Mouse (Mus musculus): ENCODE results near the gene Gadl1. TPM values are rescaled to one million over a fixed set of nuclear protein-coding genes. Genes with fewer than 3 reads are reported as not detected.

The Gadl1 gene
- total and polyA plus RNA-seq, 3 experiments, result 0.13 TPM; not detected in 2

DNA sequence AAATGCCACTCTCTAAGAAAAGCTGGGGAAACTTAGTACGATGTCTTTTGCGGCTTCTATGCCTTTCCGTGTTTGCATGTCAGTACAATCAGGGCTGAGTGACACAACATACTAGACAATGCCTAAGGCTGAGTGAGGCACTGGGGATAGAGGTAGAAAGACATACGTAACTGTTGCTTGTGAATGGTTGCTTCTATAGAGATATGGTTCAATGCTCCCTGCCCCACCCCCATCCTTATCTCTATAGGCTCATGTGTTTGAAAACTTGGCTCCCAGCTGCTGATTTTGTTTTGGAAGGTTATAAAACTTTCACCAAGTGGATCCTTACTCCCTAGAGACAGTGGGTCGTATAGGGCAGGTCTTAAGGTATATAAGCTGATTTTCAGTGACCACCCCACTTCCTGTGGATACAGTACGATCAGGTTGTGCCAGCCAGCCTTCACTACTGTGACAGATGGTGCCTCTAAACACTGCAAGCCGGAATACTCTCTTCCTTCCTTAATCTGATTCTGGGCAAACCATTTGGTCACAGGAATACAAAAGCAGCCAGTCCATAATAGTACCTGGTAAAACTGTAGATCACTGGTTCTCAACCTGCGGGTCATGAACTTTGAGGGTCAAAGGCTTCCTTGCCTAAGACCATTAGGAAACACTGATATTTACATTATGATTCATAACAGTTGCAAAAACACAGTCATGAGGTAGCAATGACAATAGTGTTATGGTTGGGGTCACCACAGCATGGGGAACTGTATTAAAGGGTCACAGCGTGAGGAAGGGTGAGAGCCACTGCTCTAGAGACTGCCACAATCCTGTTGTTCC lies 202.1 kb downstream of the Gadl1 start:
- Histone ChIP-seq H3K27me3 (replicated peaks) (no peaks in the 10 kb centered on the region), H3K4me2 (ENCODE audit: insufficient read depth, low read depth, poor library complexity, severe bottlenecking) (no peak overlapping the region), H3K9ac (ENCODE audit: insufficient read depth, low read depth) (no peak overlapping the region), H3K27ac (ENCODE audit: insufficient read depth, low read depth) (no peak overlapping the region), H3K9me3 (replicated peaks; ENCODE audit: low read length) (peaks cover 21% of the 10 kb centered on the region), H3K79me2 (replicated peaks; ENCODE audit: control insufficient read depth, extremely low read depth, insufficient read depth, poor library complexity, severe bottlenecking) (peaks cover 18% of the 10 kb centered on the region), H3K4me3 (replicated peaks in 1 of 3; ENCODE audit: low read depth in 2 of 3, low read length in 2 of 3, poor library complexity in 1 of 3) (no peak overlapping the region), H3K4me1 (ENCODE audit: control insufficient read depth in 1 of 2, insufficient read depth in 2 of 2) (peaks cover 11 to 21% of the 10 kb centered on the region in 2 experiments), H3K36me3 (replicated peaks in 1 of 2; ENCODE audit: control insufficient read depth in 1 of 2, insufficient read depth in 1 of 2, low read length in 1 of 2) (peaks cover 85 to 93% of the 10 kb centered on the region in 2 experiments)
- TF ChIP-seq MEF2A (IDR thresholded peaks at IDR 0.05; ENCODE audit: borderline replicate concordance, low read depth, low read length), result no peak
- TF ChIP-seq JUND (conservative IDR thresholded peaks at IDR 0.05; ENCODE audit: low read depth, low read length), result no peak
- no peak for TF ChIP-seq CHD2 (IDR thresholded peaks at IDR 0.05; ENCODE audit: low read length)
- no peak for TF ChIP-seq KAT2A (IDR thresholded peaks at IDR 0.05; ENCODE audit: insufficient replicate concordance, low read length)
- TF ChIP-seq ETS1 (conservative IDR thresholded peaks at IDR 0.05; ENCODE audit: low read depth, low read length), result no peak
- no peak for TF ChIP-seq TBP (conservative IDR thresholded peaks at IDR 0.05; ENCODE audit: low read depth, low read length)
- no peak for TF ChIP-seq ZC3H11A (IDR thresholded peaks at IDR 0.05; ENCODE audit: low read depth, low read length)
- no peak for TF ChIP-seq CTCF (conservative IDR thresholded peaks at IDR 0.05 in 1 of 2, IDR thresholded peaks at IDR 0.05 in 1 of 2; ENCODE audit: low read depth in 2 of 2, low read length in 2 of 2)
- no peak for TF ChIP-seq HCFC1 (IDR thresholded peaks at IDR 0.05; ENCODE audit: low read depth, low read length)
- in situ Hi-C loops (cut with MboI; ENCODE audit: low pct_ligation_motif_present, low pct_unique_long_range_greater_than_20kb, low sequenced_read_pairs) (no loop called here), dilution Hi-C loops (cut with MboI; ENCODE audit: extremely low pct_ligation_motif_present, extremely low pct_unique_long_range_greater_than_20kb, low sequenced_read_pairs) (no loop called here)
- DNase-seq (ENCODE audit: extremely low read depth), result no peak

DNA sequence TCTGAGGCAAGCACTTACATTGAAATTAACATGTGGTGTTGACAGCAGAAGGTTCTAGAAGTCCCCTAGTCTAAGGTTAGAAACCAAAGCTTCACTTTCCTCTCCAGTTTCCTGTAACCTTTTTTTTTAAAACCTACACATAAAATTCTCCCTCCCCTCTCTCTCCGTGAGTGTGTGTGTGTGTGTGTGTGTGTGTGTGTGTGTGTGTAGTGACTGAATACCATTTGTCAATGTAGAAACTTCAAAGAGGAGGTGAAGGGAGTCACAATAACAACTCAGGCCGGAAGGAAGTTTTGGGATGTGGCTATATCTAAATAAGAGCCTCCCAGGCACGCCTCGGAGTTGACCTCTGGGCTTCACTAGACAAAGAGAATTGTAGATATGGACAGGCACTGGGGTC lies 205.1 kb downstream of the Gadl1 start:
- in situ Hi-C loops (cut with MboI; ENCODE audit: low pct_ligation_motif_present, low pct_unique_long_range_greater_than_20kb, low sequenced_read_pairs), result no loop called here

More for the DNA sequence above, 205.1 kb downstream of the Gadl1 start:
- peaks cover 5% of the 10 kb centered on the region for H3K9me3 ChIP-seq (replicated peaks; ENCODE audit: low read length)
- DNase-seq (ENCODE audit: extremely low read depth), result peak; percentile 35
- H3K79me2 ChIP-seq (replicated peaks; ENCODE audit: control insufficient read depth, extremely low read depth, insufficient read depth, poor library complexity, severe bottlenecking), result peaks cover 2% of the 10 kb centered on the region
- dilution Hi-C loops (cut with MboI; ENCODE audit: extremely low pct_ligation_motif_present, extremely low pct_unique_long_range_greater_than_20kb, low sequenced_read_pairs), result no loop called here
- no peaks in the 10 kb centered on the region for H3K27me3 ChIP-seq (replicated peaks)
- H3K4me1 ChIP-seq (ENCODE audit: control insufficient read depth in 1 of 2, insufficient read depth in 2 of 2), result peaks cover 11 to 21% of the 10 kb centered on the region in 2 experiments
- H3K27ac ChIP-seq (ENCODE audit: insufficient read depth, low read depth), result peak overlapping the region; percentile 29; the same call in 1 of the 2 replicates
- H3K4me3 ChIP-seq (replicated peaks in 1 of 3; ENCODE audit: low read depth in 2 of 3, low read length in 2 of 3, poor library complexity in 1 of 3), result no peak overlapping the region
- H3K4me2 ChIP-seq (ENCODE audit: insufficient read depth, low read depth, poor library complexity, severe bottlenecking), result no peak overlapping the region
- TF ChIP-seq POLR2AphosphoS2 (IDR thresholded peaks at IDR 0.05; ENCODE audit: low read depth, low read length) (no peak), ZKSCAN1 (IDR thresholded peaks at IDR 0.05; ENCODE audit: borderline replicate concordance, low read depth, low read length) (no peak), POLR2A (IDR thresholded peaks at IDR 0.05; ENCODE audit: low read depth, low read length) (no peak), NRF1 (IDR thresholded peaks at IDR 0.05; ENCODE audit: low read depth, low read length) (no peak), TBP (conservative IDR thresholded peaks at IDR 0.05; ENCODE audit: low read depth, low read length) (no peak), SIN3A (IDR thresholded peaks at IDR 0.05; ENCODE audit: low read length) (no peak), GABPA (IDR thresholded peaks at IDR 0.05; ENCODE audit: insufficient replicate concordance, low read depth, low read length) (no peak), CHD1 (IDR thresholded peaks at IDR 0.05; ENCODE audit: low read depth, low read length) (no peak), NELFE (IDR thresholded peaks at IDR 0.05; ENCODE audit: low read depth, low read length) (no peak), RAD21 (IDR thresholded peaks at IDR 0.05; ENCODE audit: low read depth, low read length) (no peak), JUN (IDR thresholded peaks at IDR 0.05; ENCODE audit: insufficient read depth, low read depth, low read length) (no peak), SMC3 (IDR thresholded peaks at IDR 0.05; ENCODE audit: low read depth, low read length) (no peak), MAX (IDR thresholded peaks at IDR 0.05; ENCODE audit: low read length) (no peak), E2F4 (IDR thresholded peaks at IDR 0.05; ENCODE audit: insufficient replicate concordance, low read depth, low read length) (no peak), ZNF384 (IDR thresholded peaks at IDR 0.05; ENCODE audit: low read depth, low read length) (peak; percentile 89), MEF2A (IDR thresholded peaks at IDR 0.05; ENCODE audit: borderline replicate concordance, low read depth, low read length) (peak; percentile 60; the same call in 1 of the 2 replicates), IRF4 (IDR thresholded peaks at IDR 0.05; ENCODE audit: low read depth, low read length) (peak; percentile 53; the same call in 1 of the 2 replicates), USF1 (IDR thresholded peaks at IDR 0.05; ENCODE audit: low read depth, low read length) (no peak), TCF12 (IDR thresholded peaks at IDR 0.05; ENCODE audit: low read depth, low read length) (no peak), ETS1 (conservative IDR thresholded peaks at IDR 0.05; ENCODE audit: low read depth, low read length) (no peak; the same call in 1 of the 2 replicates), UBTF (IDR thresholded peaks at IDR 0.05; ENCODE audit: low read depth, low read length) (no peak), ZC3H11A (IDR thresholded peaks at IDR 0.05; ENCODE audit: low read depth, low read length) (no peak), CHD2 (IDR thresholded peaks at IDR 0.05; ENCODE audit: low read length) (no peak), CTCF (conservative IDR thresholded peaks at IDR 0.05 in 1 of 2, IDR thresholded peaks at IDR 0.05 in 1 of 2; ENCODE audit: low read depth in 2 of 2, low read length in 2 of 2) (no peak), ELF1 (IDR thresholded peaks at IDR 0.05; ENCODE audit: low read depth, low read length) (no peak)
- no peak overlapping the region for H3K9ac ChIP-seq (ENCODE audit: insufficient read depth, low read depth)
- H3K36me3 ChIP-seq (replicated peaks in 1 of 2; ENCODE audit: control insufficient read depth in 1 of 2, insufficient read depth in 1 of 2, low read length in 1 of 2), result peaks cover 86 to 92% of the 10 kb centered on the region in 2 experiments
